Mouse (Mus musculus): ENCODE results near the gene Cdh12. TPM values are rescaled to one million over a fixed set of nuclear protein-coding genes. Genes with fewer than 3 reads are reported as not detected.
A peak's percentile ranks its signal among the peaks of the same experiment; 100 is the strongest.

The Cdh12 gene
- total and polyA plus RNA-seq, 2 experiments from 2014 or later: 14.3 to 14.5 TPM

DNA sequence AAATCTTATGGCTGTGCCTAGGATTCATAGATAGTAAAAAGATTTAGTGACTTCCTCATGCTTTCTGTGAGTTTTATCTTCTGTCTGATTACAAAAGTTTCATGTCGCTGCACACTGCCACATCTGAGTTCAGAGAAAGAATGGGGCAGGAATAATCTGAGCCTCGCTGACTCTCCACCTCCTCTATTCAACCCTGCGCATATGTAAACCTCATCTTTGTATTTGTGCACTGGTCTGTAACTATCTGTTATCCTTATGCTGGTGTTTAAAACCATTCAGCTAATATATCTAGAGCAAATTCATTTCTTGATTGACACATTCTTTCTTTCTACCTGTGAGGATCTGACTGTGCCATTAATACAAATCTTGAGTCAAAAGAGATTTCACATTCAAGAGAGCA, 944.0 kb downstream of the Cdh12 start:
- DNase-seq (ENCODE audit: low spot score): no peak
- Histone ChIP-seq H3K4me2 (ENCODE audit: low read depth, low read length, poor library complexity, severe bottlenecking) (no peak overlapping the region), H3K4me3 (ENCODE audit: low read depth, low read length) (no peak overlapping the region), H3K9me3 (ENCODE audit: low read length) (no peaks in the 10 kb centered on the region), H3K27ac (ENCODE audit: low read depth, low read length) (no peak overlapping the region), H3K36me3 (ENCODE audit: insufficient read depth, low read length) (no peaks in the 10 kb centered on the region), H3K27me3 (ENCODE audit: insufficient read depth, low read length) (no peaks in the 10 kb centered on the region), H3K9ac (replicated peaks; ENCODE audit: low read length, poor library complexity, severe bottlenecking) (no peak overlapping the region), H3K4me1 (ENCODE audit: insufficient read depth, low read length) (no peaks in the 10 kb centered on the region)
- no peak for TF ChIP-seq CTCF (IDR thresholded peaks at IDR 0.05)
- 37% methylated on average over 3 of the region's 3 CpGs for WGBS
- ATAC-seq (ENCODE audit: low FRiP score): no peak

DNA sequence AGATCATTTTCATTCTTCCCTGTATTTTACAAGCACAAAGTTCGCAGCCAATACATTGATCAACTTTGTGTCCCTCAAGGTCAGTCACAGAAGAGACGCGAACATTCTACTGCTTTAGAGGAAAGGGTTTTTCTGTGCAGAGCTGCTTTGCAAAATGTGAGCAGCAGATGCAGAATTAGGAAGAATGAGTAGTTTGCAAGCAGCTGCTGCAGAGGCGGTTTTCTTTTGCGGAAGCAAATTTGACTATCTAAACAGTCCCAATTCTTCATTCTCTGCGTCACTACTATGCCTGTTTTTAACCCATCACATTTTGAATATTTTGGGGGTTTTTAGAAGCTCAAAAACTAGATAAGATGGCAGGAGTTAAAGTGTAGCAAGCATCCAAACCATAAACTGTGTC, 956.1 kb downstream of the Cdh12 start:
- Histone ChIP-seq H3K27ac (ENCODE audit: low read depth, low read length) (no peak overlapping the region), H3K36me3 (ENCODE audit: insufficient read depth, low read length) (no peaks in the 10 kb centered on the region), H3K9me3 (ENCODE audit: low read length) (no peaks in the 10 kb centered on the region), H3K4me1 (ENCODE audit: insufficient read depth, low read length) (no peaks in the 10 kb centered on the region), H3K27me3 (ENCODE audit: insufficient read depth, low read length) (no peaks in the 10 kb centered on the region), H3K4me3 (ENCODE audit: low read depth, low read length) (no peak overlapping the region), H3K9ac (replicated peaks; ENCODE audit: low read length, poor library complexity, severe bottlenecking) (no peak overlapping the region), H3K4me2 (ENCODE audit: low read depth, low read length, poor library complexity, severe bottlenecking) (no peak overlapping the region)
- TF ChIP-seq CTCF (IDR thresholded peaks at IDR 0.05): no peak
- ATAC-seq (ENCODE audit: low FRiP score) (no peak), DNase-seq (ENCODE audit: low spot score) (no peak)
- WGBS: 67% methylated on average over 6 of the region's 6 CpGs

DNA sequence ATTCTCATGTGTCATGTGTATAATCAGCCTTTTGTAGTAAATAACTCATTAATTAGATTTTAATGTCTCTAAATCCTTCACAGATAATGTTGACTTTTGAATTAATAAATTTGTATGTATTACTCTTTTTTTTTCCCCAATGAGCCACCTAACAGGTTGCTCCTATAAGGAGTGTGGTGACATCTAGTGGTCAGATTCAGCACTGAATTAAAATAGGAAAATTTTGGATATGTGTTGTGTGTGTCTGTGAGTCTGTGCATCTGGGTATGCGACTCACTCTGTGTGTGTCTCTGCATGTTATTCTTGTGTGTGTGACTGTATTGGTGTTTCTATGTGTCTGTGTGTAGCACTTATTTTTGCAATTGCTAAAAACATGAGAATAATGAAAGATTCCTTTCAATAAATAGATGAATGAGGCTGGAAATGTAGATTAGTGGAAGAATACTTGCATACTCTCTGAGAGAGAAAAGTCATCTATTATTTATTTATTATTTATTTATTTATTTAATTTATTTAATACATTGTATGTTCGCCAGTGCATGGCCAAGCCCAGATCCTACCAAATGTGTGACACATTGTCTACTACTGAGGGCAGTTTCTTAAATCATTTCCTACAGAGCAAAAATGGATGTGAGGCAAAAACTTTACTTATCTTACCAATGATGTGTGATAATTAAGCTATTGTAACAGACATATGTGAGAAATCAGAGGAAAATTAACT, 958.4 kb downstream of the Cdh12 start:
- peak; percentile 82 for DNase-seq (ENCODE audit: low spot score)
- Histone ChIP-seq H3K27me3 (ENCODE audit: insufficient read depth, low read length) (no peaks in the 10 kb centered on the region), H3K4me1 (ENCODE audit: insufficient read depth, low read length) (no peaks in the 10 kb centered on the region), H3K9me3 (ENCODE audit: low read length) (no peaks in the 10 kb centered on the region), H3K4me2 (ENCODE audit: low read depth, low read length, poor library complexity, severe bottlenecking) (no peak overlapping the region), H3K9ac (replicated peaks; ENCODE audit: low read length, poor library complexity, severe bottlenecking) (no peak overlapping the region), H3K4me3 (ENCODE audit: low read depth, low read length) (no peak overlapping the region), H3K36me3 (ENCODE audit: insufficient read depth, low read length) (no peaks in the 10 kb centered on the region), H3K27ac (ENCODE audit: low read depth, low read length) (no peak overlapping the region)
- 69% methylated on average over 2 of the region's 2 CpGs for WGBS
- peak; percentile 56; the same call in 1 of the 2 replicates for ATAC-seq (ENCODE audit: low FRiP score)
- TF ChIP-seq CTCF (IDR thresholded peaks at IDR 0.05): peak; percentile 94

DNA sequence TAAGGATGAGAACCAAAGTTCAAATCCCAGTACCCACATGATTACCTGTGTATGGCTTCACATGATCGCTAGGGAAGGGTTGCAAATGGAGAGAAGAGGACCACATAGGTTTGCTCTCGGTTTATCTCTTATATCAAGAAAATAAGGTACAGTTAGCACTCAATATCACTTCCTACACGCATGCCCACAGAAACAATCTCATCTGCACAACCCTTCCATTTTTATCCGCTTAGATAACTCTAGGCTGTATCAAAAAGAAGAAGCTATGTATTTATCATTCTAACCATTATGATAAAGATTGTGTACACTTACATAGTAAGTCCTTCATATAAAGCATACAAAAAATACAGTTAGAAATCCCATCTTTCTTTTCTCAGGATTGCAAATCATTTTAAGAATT, 988.3 kb downstream of the Cdh12 start:
- DNase-seq (ENCODE audit: low spot score) (no peak), ATAC-seq (ENCODE audit: low FRiP score) (no peak)
- no peaks in the 10 kb centered on the region for H3K4me1 ChIP-seq (ENCODE audit: insufficient read depth, low read length)
- no peaks in the 10 kb centered on the region for H3K36me3 ChIP-seq (ENCODE audit: insufficient read depth, low read length)
- H3K4me2 ChIP-seq (ENCODE audit: low read depth, low read length, poor library complexity, severe bottlenecking): no peak overlapping the region
- H3K4me3 ChIP-seq (ENCODE audit: low read depth, low read length): no peak overlapping the region
- H3K9me3 ChIP-seq (ENCODE audit: low read length): no peaks in the 10 kb centered on the region
- H3K9ac ChIP-seq (replicated peaks; ENCODE audit: low read length, poor library complexity, severe bottlenecking): no peak overlapping the region
- 91% methylated on average over 4 of the region's 4 CpGs for WGBS
- TF ChIP-seq CTCF (IDR thresholded peaks at IDR 0.05): no peak
- H3K27ac ChIP-seq (ENCODE audit: low read depth, low read length): no peak overlapping the region
- no peaks in the 10 kb centered on the region for H3K27me3 ChIP-seq (ENCODE audit: insufficient read depth, low read length)

DNA sequence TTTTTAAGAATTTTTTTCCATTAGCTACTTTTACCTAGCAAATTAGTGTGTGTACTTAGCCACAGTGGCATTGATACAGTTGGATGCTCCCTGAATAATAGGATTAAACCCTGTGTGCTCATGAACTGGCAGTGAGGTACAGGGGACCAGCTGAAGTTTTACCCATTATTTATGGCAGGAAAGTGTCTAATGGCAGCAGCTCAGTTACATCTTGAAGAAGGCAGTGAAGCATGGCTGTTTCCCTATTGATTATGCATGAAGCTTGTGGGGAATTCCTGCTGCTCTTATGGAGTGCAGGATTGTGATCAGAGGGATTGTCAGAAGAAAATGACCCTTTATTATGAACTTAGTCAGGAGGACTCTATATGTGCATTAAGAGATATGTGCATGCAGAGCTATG, 988.9 kb downstream of the Cdh12 start:
- DNase-seq (ENCODE audit: low spot score) (peak; percentile 10), ATAC-seq (ENCODE audit: low FRiP score) (no peak)
- H3K27me3 ChIP-seq (ENCODE audit: insufficient read depth, low read length): no peaks in the 10 kb centered on the region
- no peak overlapping the region for H3K4me3 ChIP-seq (ENCODE audit: low read depth, low read length)
- no peaks in the 10 kb centered on the region for H3K4me1 ChIP-seq (ENCODE audit: insufficient read depth, low read length)
- H3K27ac ChIP-seq (ENCODE audit: low read depth, low read length): no peak overlapping the region; the same call in 1 of the 2 replicates
- no peak overlapping the region for H3K9ac ChIP-seq (replicated peaks; ENCODE audit: low read length, poor library complexity, severe bottlenecking)
- H3K4me2 ChIP-seq (ENCODE audit: low read depth, low read length, poor library complexity, severe bottlenecking): no peak overlapping the region
- H3K36me3 ChIP-seq (ENCODE audit: insufficient read depth, low read length): no peaks in the 10 kb centered on the region
- H3K9me3 ChIP-seq (ENCODE audit: low read length): no peaks in the 10 kb centered on the region
- TF ChIP-seq CTCF (IDR thresholded peaks at IDR 0.05): no peak

DNA sequence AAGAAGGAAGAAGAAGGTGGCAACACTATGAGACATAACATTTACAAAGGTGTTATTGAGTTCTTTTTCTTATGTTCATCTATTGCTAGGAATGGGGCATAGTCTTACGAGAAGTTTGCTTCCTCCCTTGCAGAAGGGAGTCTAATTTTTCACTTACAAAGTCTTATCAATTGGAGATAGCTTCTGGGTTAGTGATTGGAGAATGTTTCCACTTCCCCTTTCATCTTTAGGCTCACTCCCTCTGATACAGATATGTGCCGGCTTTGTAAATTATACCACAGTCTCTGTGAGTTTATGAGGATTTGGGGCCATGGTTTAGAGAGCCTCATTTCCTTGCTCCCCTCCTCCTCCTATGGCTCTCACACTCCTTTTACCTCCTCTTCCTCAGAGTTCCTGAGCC, 1009.0 kb downstream of the Cdh12 start:
- Histone ChIP-seq H3K36me3 (ENCODE audit: insufficient read depth, low read length) (no peaks in the 10 kb centered on the region), H3K4me1 (ENCODE audit: insufficient read depth, low read length) (no peaks in the 10 kb centered on the region), H3K27ac (ENCODE audit: low read depth, low read length) (no peak overlapping the region), H3K4me3 (ENCODE audit: low read depth, low read length) (no peak overlapping the region), H3K9me3 (ENCODE audit: low read length) (no peaks in the 10 kb centered on the region), H3K9ac (replicated peaks; ENCODE audit: low read length, poor library complexity, severe bottlenecking) (no peak overlapping the region), H3K27me3 (ENCODE audit: insufficient read depth, low read length) (no peaks in the 10 kb centered on the region), H3K4me2 (ENCODE audit: low read depth, low read length, poor library complexity, severe bottlenecking) (no peak overlapping the region)
- 85% methylated on average over 2 of the region's 2 CpGs for WGBS
- DNase-seq (ENCODE audit: low spot score): no peak
- no peak for TF ChIP-seq CTCF (IDR thresholded peaks at IDR 0.05)
- ATAC-seq (ENCODE audit: low FRiP score): no peak

Measured in midbrain, postnatal 0 days (tissue).